ENCODE assay signal across 8 mouse cellular contexts in genomic region chr11:100281596-100282544, GRCm38 (mm10). TPM values are rescaled to one million over a fixed set of nuclear protein-coding genes. Genes with fewer than 3 reads are reported as not detected.
A peak's percentile ranks its signal among the peaks of the same experiment; 100 is the strongest.
DNase-seq lines count a peak whose midpoint lies in the region; ATAC-seq lines count a peak whose summit lies in the region.

No protein-coding gene starts in this region.

- no peak overlapping the region for H3K4me3 ChIP-seq in liver, embryonic 13.5 days (replicated peaks)
- H3K4me3 ChIP-seq in neural tube, embryonic 13.5 days, result no peak overlapping the region

- H3K9me3 ChIP-seq in liver, embryonic 13.5 days (replicated peaks), result no peaks in the 10 kb centered on the region
- H3K9me3 ChIP-seq in neural tube, embryonic 13.5 days, result no peaks in the 10 kb centered on the region

- H3K27me3 ChIP-seq in liver, embryonic 13.5 days, result no peaks in the 10 kb centered on the region
- no peaks in the 10 kb centered on the region for H3K27me3 ChIP-seq in neural tube, embryonic 13.5 days

- 22% methylated on average over 11 of the region's 11 CpGs for WGBS in liver, embryonic 13.5 days (ENCODE audit: insufficient replicate concordance)
- 21% methylated on average over 11 of the region's 11 CpGs for WGBS in neural tube, embryonic 13.5 days

- DNase-seq in B cell, adult 2 months, result peak; percentile 84
- peak; percentile 55 for DNase-seq in adrenal gland, adult 8-10 months
- peak; percentile 87 for DNase-seq in embryo, embryonic 9.5 days (ENCODE audit: extremely low spot score)
- peak; percentile 86 for DNase-seq in kidney, postnatal 14 days
- peak; percentile 57 for DNase-seq in liver, embryonic 13.5 days
- DNase-seq in testis, postnatal 14 days (ENCODE audit: low spot score), result peak; percentile 80

- H3K4me1 ChIP-seq in liver, embryonic 13.5 days (replicated peaks), result no peaks in the 10 kb centered on the region
- no peaks in the 10 kb centered on the region for H3K4me1 ChIP-seq in neural tube, embryonic 13.5 days (replicated peaks)

- peak; percentile 64 for ATAC-seq in granulocyte monocyte progenitor cell, adult 5-6 weeks (replicated peaks; ENCODE audit: poor library complexity, severe bottlenecking)
- no peak for ATAC-seq in liver, embryonic 13.5 days (ENCODE audit: low read depth)
- peak; percentile 57; the same call in 1 of the 2 replicates for ATAC-seq in neural tube, embryonic 13.5 days (ENCODE audit: low read depth)

- H3K36me3 ChIP-seq in liver, embryonic 13.5 days, result no peaks in the 10 kb centered on the region
- no peaks in the 10 kb centered on the region for H3K36me3 ChIP-seq in neural tube, embryonic 13.5 days

- no peak overlapping the region for H3K4me2 ChIP-seq in liver, embryonic 13.5 days
- H3K4me2 ChIP-seq in neural tube, embryonic 13.5 days, result no peak overlapping the region

- H3K9ac ChIP-seq in liver, embryonic 13.5 days, result no peak overlapping the region
- no peak overlapping the region for H3K9ac ChIP-seq in neural tube, embryonic 13.5 days

- H3K27ac ChIP-seq in liver, embryonic 13.5 days, result no peak overlapping the region
- no peak overlapping the region for H3K27ac ChIP-seq in neural tube, embryonic 13.5 days (replicated peaks)

RNA-seq across cellular contexts. Expression of gene Krt42, which starts 12.2 kb away (rescaled TPM):
- total RNA-seq in adrenal gland, adult 8-10 months (2022), result not detected
- not detected in 2 replicates for total RNA-seq in granulocyte monocyte progenitor cell, adult 5-6 weeks (2014; fragmentation: Nextera tagmentation)
- total RNA-seq in granulocyte monocyte progenitor cell, adult 5-6 weeks (2017), result not detected in 2 replicates
- polyA plus RNA-seq in liver, embryonic 13.5 days (2015; fragmentation: Nextera tagmentation; extraction: Ambion mirVana), result not detected in 2 replicates
- not detected in 2 replicates for polyA plus RNA-seq in neural tube, embryonic 13.5 days (2015; fragmentation: Nextera tagmentation; extraction: Ambion mirVana)

RNA-seq across cellular contexts. Expression of gene Krt17, which starts 21.0 kb away (rescaled TPM):
- total RNA-seq in adrenal gland, adult 8-10 months (2022), result not detected
- total RNA-seq in granulocyte monocyte progenitor cell, adult 5-6 weeks (2014; fragmentation: Nextera tagmentation), result not detected in 2 replicates
- not detected in 2 replicates for total RNA-seq in granulocyte monocyte progenitor cell, adult 5-6 weeks (2017)
- 0.41 and 0.62 TPM in 2 replicates for polyA plus RNA-seq in liver, embryonic 13.5 days (2015; fragmentation: Nextera tagmentation; extraction: Ambion mirVana)
- 0.73 and 1.4 TPM in 2 replicates for polyA plus RNA-seq in neural tube, embryonic 13.5 days (2015; fragmentation: Nextera tagmentation; extraction: Ambion mirVana)

RNA-seq across cellular contexts. Expression of gene Krt16, which starts 33.2 kb away (rescaled TPM):
- total RNA-seq in adrenal gland, adult 8-10 months (2022), result not detected
- total RNA-seq in granulocyte monocyte progenitor cell, adult 5-6 weeks (2014; fragmentation: Nextera tagmentation), result not detected in 2 replicates
- total RNA-seq in granulocyte monocyte progenitor cell, adult 5-6 weeks (2017), result not detected in 2 replicates
- not detected in 2 replicates for polyA plus RNA-seq in liver, embryonic 13.5 days (2015; fragmentation: Nextera tagmentation; extraction: Ambion mirVana)
- polyA plus RNA-seq in neural tube, embryonic 13.5 days (2015; fragmentation: Nextera tagmentation; extraction: Ambion mirVana), result not detected in 2 replicates

RNA-seq across cellular contexts. Expression of gene Eif1, which starts 37.8 kb away (rescaled TPM):
- 1,000 to 10,000 TPM in 3 of 4 experiments, 100 to 1,000 TPM in 1; 987 to 1,365 (median 1,077) TPM for total RNA-seq in adrenal gland, adult 8-10 months (2022)
- 716 and 727 TPM in 2 replicates for total RNA-seq in granulocyte monocyte progenitor cell, adult 5-6 weeks (2014; fragmentation: Nextera tagmentation)
- 109 and 139 TPM in 2 replicates for total RNA-seq in granulocyte monocyte progenitor cell, adult 5-6 weeks (2017)
- polyA plus RNA-seq in liver, embryonic 13.5 days (2015; fragmentation: Nextera tagmentation; extraction: Ambion mirVana), result 1,883 and 1,943 TPM in 2 replicates
- polyA plus RNA-seq in neural tube, embryonic 13.5 days (2015; fragmentation: Nextera tagmentation; extraction: Ambion mirVana), result 1,277 and 1,563 TPM in 2 replicates

RNA-seq across cellular contexts. Expression of gene Gast, which starts 52.3 kb away (rescaled TPM):
- total RNA-seq in adrenal gland, adult 8-10 months (2022), result not detected
- total RNA-seq in granulocyte monocyte progenitor cell, adult 5-6 weeks (2014; fragmentation: Nextera tagmentation), result not detected in 2 replicates
- total RNA-seq in granulocyte monocyte progenitor cell, adult 5-6 weeks (2017), result not detected in 2 replicates
- not detected in 2 replicates for polyA plus RNA-seq in liver, embryonic 13.5 days (2015; fragmentation: Nextera tagmentation; extraction: Ambion mirVana)
- polyA plus RNA-seq in neural tube, embryonic 13.5 days (2015; fragmentation: Nextera tagmentation; extraction: Ambion mirVana), result 0.76 TPM in 1 of 2 replicates, not detected in the other
